Mouse (Mus musculus) stomach, postnatal 0 days (tissue): ENCODE data around the gene Plxdc2.

Source experiments
- CTCF ChIP-seq: IDR thresholded peaks from 2 replicates; pipeline ENCODE4 v1.5.1; 2016; ENCODE audit warnings: antibody characterized with exemption, low read depth, mild to moderate bottlenecking, moderate library complexity
- EP300 ChIP-seq: optimal IDR thresholded peaks from 2 replicates; pipeline ENCODE3; 2016; ENCODE audit warnings: antibody characterized with exemption

- no peak for TF ChIP-seq CTCF
- no peak for TF ChIP-seq EP300
Observed at GRCm38 (mm10) chr2:16749302-16749909, 393.3 kb downstream of the Plxdc2 start.
